8 mouse cellular contexts compared by ENCODE assay signal in the genomic region with DNA sequence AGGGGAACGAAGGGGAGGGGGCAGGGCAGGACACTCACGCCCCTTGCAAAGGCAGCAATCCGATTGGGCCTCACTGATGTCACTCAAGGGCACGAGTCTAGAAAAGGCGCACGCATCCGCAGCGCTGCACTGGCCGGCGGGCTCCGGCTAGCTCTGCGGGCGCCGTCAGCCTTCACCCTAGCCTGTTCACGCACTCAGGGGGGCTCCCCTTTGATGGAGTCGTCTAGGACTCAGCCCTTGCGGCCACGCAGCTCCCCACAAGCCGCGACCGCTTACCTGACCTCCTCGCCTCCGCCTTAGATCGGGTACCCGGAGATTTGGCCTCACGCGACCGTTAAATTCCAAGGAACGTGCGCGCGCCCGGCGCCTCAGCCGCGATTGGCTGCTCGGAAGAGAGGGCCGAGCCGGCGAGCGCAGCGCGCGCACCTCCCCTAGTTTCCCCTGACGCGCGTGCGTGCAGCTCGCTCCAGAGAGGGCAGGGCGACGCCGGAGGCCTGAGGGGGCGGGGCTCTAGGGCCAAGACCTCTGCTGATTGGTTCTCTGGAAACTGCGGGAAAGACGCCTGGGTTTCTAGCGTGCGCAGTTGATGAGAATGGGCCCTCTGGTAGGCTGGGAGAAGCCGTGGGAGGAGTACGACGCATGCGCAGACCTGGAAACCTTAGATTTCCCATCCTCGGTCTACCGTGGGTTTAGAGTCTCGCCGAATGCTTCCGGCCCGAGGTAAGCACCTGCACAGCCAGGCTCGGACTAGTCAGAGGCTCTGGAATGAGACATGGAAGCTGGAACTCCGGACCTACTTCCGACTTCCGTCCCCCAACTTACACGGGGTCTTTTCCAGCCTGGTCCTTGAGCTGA. TPM values are rescaled to one million over a fixed set of nuclear protein-coding genes. Genes with fewer than 3 reads are reported as not detected.
DNase-seq lines count a peak whose midpoint lies in the region; ATAC-seq lines count a peak whose summit lies in the region.

A gene (minus strand): TSS at position 463 of the 855 bp plus-strand sequence.
A gene (plus strand): TSS at position 580 of the 855 bp plus-strand sequence.

- intact Hi-C loops in gastrocnemius, postnatal 14 days (cut with DNase I; ENCODE audit: low total_unique reads) = no loop called here
- intact Hi-C loops in left cerebral cortex, postnatal 10 days (cut with DNase I) = no loop called here

- ATAC-seq in inflammation-experienced regulatory T-cells, adult 6 months = peak; percentile 92
- ATAC-seq in megakaryocyte-erythroid progenitor cell, adult 5-6 weeks (replicated peaks; ENCODE audit: low FRiP score, low TSS enrichment, poor library complexity, severe bottlenecking) = peak; percentile 94

- DNase-seq in adrenal gland, adult (ENCODE audit: inconsistent age in 2 of 2, low spot score in 1 of 2) = peak; percentile 100
- DNase-seq in embryo, embryonic 10.5 days (ENCODE audit: low spot score) = peak; percentile 100
- peak; percentile 99 for DNase-seq in gastrocnemius, postnatal 14 days
- peak; percentile 100 for DNase-seq in left cerebral cortex, postnatal 10 days (ENCODE audit: extremely low spot score in 1 of 2, low spot score in 2 of 2)
- peak; percentile 100 for DNase-seq in right cerebral cortex, postnatal 25 days
- peak; percentile 99 for DNase-seq in urinary bladder, postnatal 4 days (ENCODE audit: low spot score in 2 of 2)

RNA-seq across cellular contexts. Expression of the first gene that starts in this region (rescaled TPM):
- 1 to 10 TPM; 2.6 to 2.9 TPM for total RNA-seq in gastrocnemius, postnatal 14 days (2021)
- 10 to 100 TPM; 12.4 to 17.5 (median 15.1) TPM for polyA plus RNA-seq in inflammation-experienced regulatory T-cells, adult 6 months (2017; shearing (Covaris generic))
- 10 to 100 TPM; 19.4 to 23.2 TPM for total RNA-seq in left cerebral cortex, postnatal 10 days (2021)
- 19.5 and 24.7 TPM in 2 replicates for total RNA-seq in megakaryocyte-erythroid progenitor cell, adult 5-6 weeks (2014; fragmentation: Nextera tagmentation)
- total RNA-seq in megakaryocyte-erythroid progenitor cell, adult 5-6 weeks (2017) = 24.7 and 36.7 TPM in 2 replicates

RNA-seq across cellular contexts. Expression of the second gene that starts in this region (rescaled TPM):
- total RNA-seq in gastrocnemius, postnatal 14 days (2021) = 1 to 10 TPM; 6.9 to 8.6 TPM
- polyA plus RNA-seq in inflammation-experienced regulatory T-cells, adult 6 months (2017; shearing (Covaris generic)) = 10 to 100 TPM; 10.5 to 18.3 (median 11.1) TPM
- total RNA-seq in left cerebral cortex, postnatal 10 days (2021) = 10 to 100 TPM; 11.2 to 13.3 TPM
- 9.2 and 13.2 TPM in 2 replicates for total RNA-seq in megakaryocyte-erythroid progenitor cell, adult 5-6 weeks (2014; fragmentation: Nextera tagmentation)
- total RNA-seq in megakaryocyte-erythroid progenitor cell, adult 5-6 weeks (2017) = 16.6 and 18.7 TPM in 2 replicates

Comparison
In these comparisons a context has a peak if more than half of its experiments do, and no peak if none do; other contexts are left out.
1. Peak in every context shown above with its lines: DNase-seq and ATAC-seq.
2. RNA of the first gene that starts in this region (total RNA-seq): 19.5 to 36.7 TPM in megakaryocyte-erythroid progenitor cell, adult 5-6 weeks and 19.4 to 23.2 TPM in left cerebral cortex, postnatal 10 days; 2.6 to 2.9 TPM in gastrocnemius, postnatal 14 days; every median in the first group is over 4 times any median in the second.